Comparison of ENCODE assay signal across 9 mouse cellular contexts in genomic region chr3:107516776-107517630, GRCm38 (mm10). TPM values are rescaled to one million over a fixed set of nuclear protein-coding genes. Genes with fewer than 3 reads are reported as not detected.
A peak's percentile ranks its signal among the peaks of the same experiment; 100 is the strongest.
DNase-seq lines count a peak whose midpoint lies in the region; ATAC-seq lines count a peak whose summit lies in the region.
"Had no signal": no experiment of that assay in that cellular context is flagged by ENCODE, and none has a peak within 500 bp of the region (broad histone marks: within the 10 kb centered on the region; RNA-seq: fewer than 3 reads in every experiment).

No protein-coding gene starts in this region.

- H3K9ac ChIP-seq in neural tube, embryonic 15.5 days (replicated peaks): peak overlapping the region; percentile 65

- WGBS in hindbrain, embryonic 10.5 days: 4% methylated on average over 55 of the region's 55 CpGs
- WGBS in limb, embryonic 10.5 days: 5% methylated on average over 55 of the region's 55 CpGs
- 4% methylated on average over 55 of the region's 55 CpGs for WGBS in neural tube, embryonic 15.5 days

- H3K27ac ChIP-seq in hindbrain, embryonic 10.5 days: peak overlapping the region; percentile 83
- H3K27ac ChIP-seq in limb, embryonic 10.5 days: peak overlapping the region; percentile 83
- peak overlapping the region; percentile 73 for H3K27ac ChIP-seq in neural tube, embryonic 15.5 days (replicated peaks)

- peak overlapping the region; percentile 90 for H3K4me2 ChIP-seq in neural tube, embryonic 15.5 days

- no peaks in the 10 kb centered on the region for H3K9me3 ChIP-seq in hindbrain, embryonic 10.5 days
- no peaks in the 10 kb centered on the region for H3K9me3 ChIP-seq in limb, embryonic 10.5 days (replicated peaks)
- no peaks in the 10 kb centered on the region for H3K9me3 ChIP-seq in neural tube, embryonic 15.5 days (replicated peaks)

- H3K36me3 ChIP-seq in hindbrain, embryonic 10.5 days: no peaks in the 10 kb centered on the region
- H3K36me3 ChIP-seq in limb, embryonic 10.5 days: no peaks in the 10 kb centered on the region
- no peaks in the 10 kb centered on the region for H3K36me3 ChIP-seq in neural tube, embryonic 15.5 days

- H3K4me1 ChIP-seq in hindbrain, embryonic 10.5 days (replicated peaks): peaks cover 25% of the 10 kb centered on the region
- peaks cover 19% of the 10 kb centered on the region for H3K4me1 ChIP-seq in limb, embryonic 10.5 days
- H3K4me1 ChIP-seq in neural tube, embryonic 15.5 days: peaks cover 30% of the 10 kb centered on the region

- peak; percentile 86 for ATAC-seq in neural tube, embryonic 15.5 days (ENCODE audit: low FRiP score)
- no peak; the same call in 1 of the 2 replicates for ATAC-seq in granulocyte monocyte progenitor cell, adult 5-6 weeks (replicated peaks; ENCODE audit: poor library complexity, severe bottlenecking)

- H3K4me3 ChIP-seq in hindbrain, embryonic 10.5 days: peak overlapping the region; percentile 60
- H3K4me3 ChIP-seq in limb, embryonic 10.5 days: peak overlapping the region; percentile 75
- peak overlapping the region; percentile 67 for H3K4me3 ChIP-seq in neural tube, embryonic 15.5 days (replicated peaks)

- H3K27me3 ChIP-seq in hindbrain, embryonic 10.5 days (ENCODE audit: insufficient read depth, poor library complexity, severe bottlenecking): peaks cover 94% of the 10 kb centered on the region
- peaks cover 82% of the 10 kb centered on the region for H3K27me3 ChIP-seq in limb, embryonic 10.5 days (ENCODE audit: low read depth, poor library complexity, severe bottlenecking)
- H3K27me3 ChIP-seq in neural tube, embryonic 15.5 days (replicated peaks): peaks cover 32% of the 10 kb centered on the region

- DNase-seq in layer of hippocampus, postnatal 10 days (ENCODE audit: low spot score in 2 of 2): peak; percentile 40 to 53
- no peak for DNase-seq in layer of hippocampus, adult 11-12 months (ENCODE audit: low spot score)
- DNase-seq in cerebellum, postnatal 14 days: peak; percentile 76
- peak; percentile 76 for DNase-seq in hindbrain, embryonic 10.5 days (ENCODE audit: low spot score)
- DNase-seq in limb, embryonic 10.5 days (ENCODE audit: low spot score): no peak
- DNase-seq in adipocyte (ENCODE audit: low spot score): no peak

RNA-seq across cellular contexts. Expression of gene Slc6a17, which starts 0.8 kb away (rescaled TPM):
- 100 to 1,000 TPM; 197 to 222 TPM for total RNA-seq in layer of hippocampus, postnatal 10 days (2021)
- polyA plus RNA-seq in hindbrain, embryonic 10.5 days (2016; fragmentation: Nextera tagmentation; extraction: Ambion mirVana): 2.7 and 3.2 TPM in 2 replicates
- 6.0 and 6.3 TPM in 2 replicates for polyA plus RNA-seq in limb, embryonic 10.5 days (2016; fragmentation: Nextera tagmentation; extraction: Ambion mirVana)
- 13.9 and 16.9 TPM in 2 replicates for polyA plus RNA-seq in neural tube, embryonic 15.5 days (2015; fragmentation: Nextera tagmentation; extraction: Ambion mirVana)
- total RNA-seq in granulocyte monocyte progenitor cell, adult 5-6 weeks (2014; fragmentation: Nextera tagmentation): not detected in 2 replicates
- not detected in 2 replicates for total RNA-seq in granulocyte monocyte progenitor cell, adult 5-6 weeks (2017)

RNA-seq across cellular contexts. Expression of gene Ubl4b, which starts 37.9 kb away (rescaled TPM):
- total RNA-seq in layer of hippocampus, postnatal 10 days (2021): not detected
- not detected in 2 replicates for polyA plus RNA-seq in hindbrain, embryonic 10.5 days (2016; fragmentation: Nextera tagmentation; extraction: Ambion mirVana)
- 0.76 and 0.98 TPM in 2 replicates for polyA plus RNA-seq in limb, embryonic 10.5 days (2016; fragmentation: Nextera tagmentation; extraction: Ambion mirVana)
- not detected in 2 replicates for polyA plus RNA-seq in neural tube, embryonic 15.5 days (2015; fragmentation: Nextera tagmentation; extraction: Ambion mirVana)
- total RNA-seq in granulocyte monocyte progenitor cell, adult 5-6 weeks (2014; fragmentation: Nextera tagmentation): not detected in 2 replicates
- total RNA-seq in granulocyte monocyte progenitor cell, adult 5-6 weeks (2017): not detected in 2 replicates
- total RNA-seq: adrenal gland, postnatal 36 days had no signal

RNA-seq across cellular contexts. Expression of gene Kcnc4, which starts 57.7 kb away (rescaled TPM):
- 10 to 100 TPM; 33.9 to 37.5 TPM for total RNA-seq in layer of hippocampus, postnatal 10 days (2021)
- polyA plus RNA-seq in hindbrain, embryonic 10.5 days (2016; fragmentation: Nextera tagmentation; extraction: Ambion mirVana): 0.09 and 0.17 TPM in 2 replicates
- polyA plus RNA-seq in limb, embryonic 10.5 days (2016; fragmentation: Nextera tagmentation; extraction: Ambion mirVana): not detected in 2 replicates
- polyA plus RNA-seq in neural tube, embryonic 15.5 days (2015; fragmentation: Nextera tagmentation; extraction: Ambion mirVana): 9.1 TPM in 2 replicates
- not detected in 2 replicates for total RNA-seq in granulocyte monocyte progenitor cell, adult 5-6 weeks (2014; fragmentation: Nextera tagmentation)
- total RNA-seq in granulocyte monocyte progenitor cell, adult 5-6 weeks (2017): not detected in 2 replicates

Comparison
In these comparisons a context has a peak if more than half of its experiments do, and no peak if none do; other contexts are left out.
1. DNase-seq: peak in layer of hippocampus, postnatal 10 days (2 of 2), cerebellum, postnatal 14 days (2 of 2) and hindbrain, embryonic 10.5 days (single experiment); none in layer of hippocampus, adult 11-12 months (single experiment), limb, embryonic 10.5 days (single experiment) and adipocyte (single experiment).
2. Peak in every context shown above with its lines, with median percentiles within 50 percentile points of each other: H3K27ac ChIP-seq and H3K4me3 ChIP-seq.